In the genomic region with DNA sequence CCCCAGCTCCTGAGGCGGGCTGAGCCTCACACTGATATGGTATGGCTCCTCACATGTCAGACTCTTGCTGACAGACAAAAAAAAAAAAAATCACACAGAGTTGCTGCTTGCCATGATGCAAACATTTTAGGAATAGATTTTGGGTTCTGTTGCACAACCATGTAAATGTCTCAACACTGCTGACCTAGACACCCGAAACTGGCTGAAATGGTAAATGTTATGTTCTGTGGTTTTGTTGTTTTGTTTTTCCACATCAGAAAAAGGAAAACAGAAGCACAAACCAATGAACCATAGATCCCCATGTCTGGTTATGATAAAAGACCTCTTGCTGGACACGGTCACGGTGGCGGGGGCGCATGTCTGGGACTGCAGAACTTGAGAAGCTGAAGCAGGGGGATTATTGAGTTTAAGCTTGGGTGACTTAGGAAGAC, we compare ENCODE assay signal across 26 mouse cellular contexts. TPM values are rescaled to one million over a fixed set of nuclear protein-coding genes. Genes with fewer than 3 reads are reported as not detected.
DNase-seq lines count a peak whose midpoint lies in the region; ATAC-seq and TF ChIP-seq lines count a peak whose summit lies in the region.
"Had no signal": no experiment of that assay in that cellular context is flagged by ENCODE, and none has a peak within 500 bp of the region (broad histone marks: within the 10 kb centered on the region; RNA-seq: fewer than 3 reads in every experiment).

No protein-coding gene starts in this region.

- H3K4me3 ChIP-seq in liver, embryonic 15.5 days (replicated peaks), result no peak overlapping the region
- no peak overlapping the region for H3K4me3 ChIP-seq in liver, embryonic 11.5 days (ENCODE audit: low read depth, low read length)
- no peak overlapping the region for H3K4me3 ChIP-seq in stomach, embryonic 16.5 days (replicated peaks; ENCODE audit: low read length)
- no peak overlapping the region for H3K4me3 ChIP-seq in stomach, postnatal 0 days (ENCODE audit: low read depth, low read length)
- no peak overlapping the region for H3K4me3 ChIP-seq in liver, embryonic 16.5 days (ENCODE audit: low read depth, low read length)
- H3K4me3 ChIP-seq: forebrain, embryonic 13.5 days; layer of hippocampus, adult 2 months; limb, embryonic 13.5 days; stomach, embryonic 15.5 days had no signal

- H3K4me2 ChIP-seq in liver, embryonic 15.5 days, result no peak overlapping the region
- H3K4me2 ChIP-seq in liver, embryonic 11.5 days, result no peak overlapping the region
- H3K4me2 ChIP-seq in stomach, embryonic 16.5 days (ENCODE audit: low read depth, low read length), result no peak overlapping the region
- H3K4me2 ChIP-seq in stomach, postnatal 0 days (replicated peaks; ENCODE audit: low read depth), result no peak overlapping the region
- no peak overlapping the region for H3K4me2 ChIP-seq in liver, embryonic 16.5 days (ENCODE audit: low read depth, low read length)
- H3K4me2 ChIP-seq: forebrain, embryonic 13.5 days; limb, embryonic 13.5 days; stomach, embryonic 15.5 days had no signal

- no peak for TF ChIP-seq CTCF in stomach, postnatal 0 days (IDR thresholded peaks at IDR 0.05; ENCODE audit: low read depth)

- H3K27me3 ChIP-seq in liver, embryonic 15.5 days, result no peaks in the 10 kb centered on the region
- H3K27me3 ChIP-seq in liver, embryonic 11.5 days (replicated peaks; ENCODE audit: control insufficient read depth, insufficient read depth, low read length), result no peaks in the 10 kb centered on the region
- H3K27me3 ChIP-seq in stomach, embryonic 16.5 days (ENCODE audit: control insufficient read depth, insufficient read depth, low read length), result no peaks in the 10 kb centered on the region
- no peaks in the 10 kb centered on the region for H3K27me3 ChIP-seq in stomach, postnatal 0 days (ENCODE audit: control insufficient read depth, insufficient read depth, low read length)
- H3K27me3 ChIP-seq in liver, embryonic 16.5 days (ENCODE audit: control insufficient read depth, insufficient read depth, low read depth, low read length), result no peaks in the 10 kb centered on the region
- no peaks in the 10 kb centered on the region for H3K27me3 ChIP-seq in splenic B cell, adult 2 months (ENCODE audit: control insufficient read depth, insufficient read depth, low read length, poor library complexity, severe bottlenecking)
- H3K27me3 ChIP-seq: forebrain, embryonic 13.5 days; limb, embryonic 13.5 days; stomach, embryonic 15.5 days had no signal

- ATAC-seq in liver, embryonic 15.5 days (ENCODE audit: insufficient read depth), result no peak
- no peak for ATAC-seq in liver, embryonic 11.5 days (replicated peaks; ENCODE audit: low FRiP score)
- no peak for ATAC-seq in stomach, embryonic 16.5 days (ENCODE audit: insufficient read depth, low FRiP score)
- no peak for ATAC-seq in stomach, postnatal 0 days (ENCODE audit: low FRiP score, low TSS enrichment)
- ATAC-seq in liver, embryonic 16.5 days (ENCODE audit: low read depth), result no peak
- ATAC-seq: forebrain, embryonic 13.5 days; hindbrain, postnatal 0 days; midbrain, embryonic 16.5 days had no signal

- WGBS in liver, embryonic 15.5 days (ENCODE audit: insufficient replicate concordance), result 60% methylated on average over 6 of the region's 6 CpGs
- 72% methylated on average over 6 of the region's 6 CpGs for WGBS in liver, embryonic 11.5 days
- WGBS in stomach, embryonic 16.5 days, result 82% methylated on average over 6 of the region's 6 CpGs
- 84% methylated on average over 6 of the region's 6 CpGs for WGBS in stomach, postnatal 0 days
- WGBS in liver, embryonic 16.5 days (ENCODE audit: insufficient replicate concordance), result 55% methylated on average over 6 of the region's 6 CpGs

- H3K27ac ChIP-seq in liver, embryonic 15.5 days (replicated peaks), result peak overlapping the region; percentile 41
- no peak overlapping the region for H3K27ac ChIP-seq in liver, embryonic 11.5 days (ENCODE audit: low read depth, low read length)
- H3K27ac ChIP-seq in stomach, embryonic 16.5 days (ENCODE audit: low read length), result 0 out of 2 replicates have a peak overlapping the region, but pooled peaks have one; percentile 6
- no peak overlapping the region for H3K27ac ChIP-seq in stomach, postnatal 0 days (replicated peaks)
- H3K27ac ChIP-seq in liver, embryonic 16.5 days (ENCODE audit: low read length), result peak overlapping the region; percentile 66
- H3K27ac ChIP-seq: forebrain, embryonic 13.5 days; hindbrain, postnatal 0 days; kidney, postnatal 0 days; layer of hippocampus, adult 2 months; limb, embryonic 13.5 days; stomach, embryonic 15.5 days had no signal

- TF ChIP-seq EP300 in stomach, postnatal 0 days (optimal IDR thresholded peaks at IDR 0.05), result no peak

- no peaks in the 10 kb centered on the region for H3K36me3 ChIP-seq in liver, embryonic 15.5 days (replicated peaks)
- H3K36me3 ChIP-seq in liver, embryonic 11.5 days (ENCODE audit: control insufficient read depth, insufficient read depth, low read length), result no peaks in the 10 kb centered on the region
- no peaks in the 10 kb centered on the region for H3K36me3 ChIP-seq in stomach, embryonic 16.5 days (ENCODE audit: control insufficient read depth, insufficient read depth, low read length)
- H3K36me3 ChIP-seq in stomach, postnatal 0 days (ENCODE audit: control insufficient read depth, insufficient read depth, low read length), result no peaks in the 10 kb centered on the region
- H3K36me3 ChIP-seq in liver, embryonic 16.5 days (ENCODE audit: control insufficient read depth, insufficient read depth), result no peaks in the 10 kb centered on the region
- H3K36me3 ChIP-seq in splenic B cell, adult 2 months (ENCODE audit: control insufficient read depth, insufficient read depth, low read length, poor library complexity, severe bottlenecking), result no peaks in the 10 kb centered on the region
- H3K36me3 ChIP-seq: limb, embryonic 13.5 days; stomach, embryonic 15.5 days had no signal

- H3K4me1 ChIP-seq in liver, embryonic 15.5 days (replicated peaks), result peaks cover 46% of the 10 kb centered on the region
- H3K4me1 ChIP-seq in liver, embryonic 11.5 days (replicated peaks; ENCODE audit: control insufficient read depth, insufficient read depth, low read length), result peaks cover 14% of the 10 kb centered on the region
- H3K4me1 ChIP-seq in stomach, embryonic 16.5 days (ENCODE audit: control insufficient read depth, insufficient read depth, low read length), result no peaks in the 10 kb centered on the region
- no peaks in the 10 kb centered on the region for H3K4me1 ChIP-seq in stomach, postnatal 0 days (replicated peaks; ENCODE audit: control insufficient read depth, insufficient read depth)
- peaks cover 19% of the 10 kb centered on the region for H3K4me1 ChIP-seq in liver, embryonic 16.5 days (ENCODE audit: control insufficient read depth, low read depth, low read length)
- H3K4me1 ChIP-seq: forebrain, embryonic 13.5 days; stomach, embryonic 15.5 days had no signal

- H3K9ac ChIP-seq in liver, embryonic 15.5 days, result no peak overlapping the region
- H3K9ac ChIP-seq in liver, embryonic 11.5 days (ENCODE audit: low read depth, low read length), result no peak overlapping the region
- no peak overlapping the region for H3K9ac ChIP-seq in stomach, embryonic 16.5 days (ENCODE audit: low read length)
- no peak overlapping the region for H3K9ac ChIP-seq in stomach, postnatal 0 days (ENCODE audit: low read length)
- no peak overlapping the region for H3K9ac ChIP-seq in liver, embryonic 16.5 days (ENCODE audit: low read depth, low read length)
- H3K9ac ChIP-seq: forebrain, embryonic 13.5 days; limb, embryonic 13.5 days; stomach, embryonic 15.5 days had no signal

- no peaks in the 10 kb centered on the region for H3K9me3 ChIP-seq in liver, embryonic 15.5 days (replicated peaks)
- H3K9me3 ChIP-seq in liver, embryonic 11.5 days (ENCODE audit: control insufficient read depth, low read length), result no peaks in the 10 kb centered on the region
- H3K9me3 ChIP-seq in stomach, embryonic 16.5 days (replicated peaks; ENCODE audit: control insufficient read depth, low read length), result no peaks in the 10 kb centered on the region
- no peaks in the 10 kb centered on the region for H3K9me3 ChIP-seq in stomach, postnatal 0 days (ENCODE audit: control insufficient read depth, low read length)
- no peaks in the 10 kb centered on the region for H3K9me3 ChIP-seq in liver, embryonic 16.5 days (replicated peaks; ENCODE audit: control insufficient read depth, low read length)
- H3K9me3 ChIP-seq: forebrain, embryonic 13.5 days; limb, embryonic 13.5 days; stomach, embryonic 15.5 days had no signal

- no peak for DNase-seq in liver, embryonic 11.5 days (ENCODE audit: low spot score)
- DNase-seq in stomach, postnatal 0 days (ENCODE audit: low spot score), result no peak
- DNase-seq in splenic B cell, adult 2 months (ENCODE audit: low read depth, low spot score), result peak; percentile 72
- no peak for DNase-seq in gastrocnemius, adult 8-10 months (ENCODE audit: low spot score in 2 of 2)
- DNase-seq in frontal cortex, postnatal 36 days (ENCODE audit: low spot score in 2 of 2), result no peak
- DNase-seq: cerebellum, postnatal 14 days; heart, adult 18-20 months; kidney, adult 11 months; lung, postnatal 4 days; right cerebral cortex, postnatal 14 days had no signal

RNA-seq across cellular contexts. Expression of gene Apoc4, which starts 2.5 kb away (rescaled TPM):
- polyA plus RNA-seq in liver, embryonic 15.5 days (2015; fragmentation: Nextera tagmentation; extraction: Ambion mirVana), result 273 and 372 TPM in 2 replicates
- 4.8 and 5.4 TPM in 2 replicates for polyA plus RNA-seq in liver, embryonic 11.5 days (2014; fragmentation: Nextera tagmentation; extraction: Ambion mirVana)
- polyA plus RNA-seq in stomach, embryonic 16.5 days (2015; fragmentation: Nextera tagmentation; extraction: Ambion mirVana), result 11.4 and 16.8 TPM in 2 replicates
- 2.8 and 6.1 TPM in 2 replicates for polyA plus RNA-seq in stomach, postnatal 0 days (2015; fragmentation: Nextera tagmentation; extraction: Ambion mirVana)
- 405 and 488 TPM in 2 replicates for polyA plus RNA-seq in liver, embryonic 16.5 days (2015; fragmentation: Nextera tagmentation; extraction: Ambion mirVana)
- total RNA-seq in gastrocnemius, adult 8-10 months (2022), result not detected
- total RNA-seq: heart, adult 18-20 months; hematopoietic stem cell, adult 5-6 weeks; hindbrain, postnatal 0 days; layer of hippocampus, adult 2 months had no signal
- polyA plus RNA-seq: C2C12; hindbrain, postnatal 0 days; limb, embryonic 13.5 days; midbrain, embryonic 16.5 days; neural tube, embryonic 11.5 days had no signal

RNA-seq across cellular contexts. Expression of gene Gm44805, which starts 2.6 kb away (rescaled TPM):
- polyA plus RNA-seq in liver, embryonic 15.5 days (2015; fragmentation: Nextera tagmentation; extraction: Ambion mirVana), result 22.2 and 29.1 TPM in 2 replicates
- polyA plus RNA-seq in liver, embryonic 11.5 days (2014; fragmentation: Nextera tagmentation; extraction: Ambion mirVana), result not detected in 2 replicates
- 1.2 and 7.2 TPM in 2 replicates for polyA plus RNA-seq in stomach, embryonic 16.5 days (2015; fragmentation: Nextera tagmentation; extraction: Ambion mirVana)
- not detected in 2 replicates for polyA plus RNA-seq in stomach, postnatal 0 days (2015; fragmentation: Nextera tagmentation; extraction: Ambion mirVana)
- 20.6 and 35.3 TPM in 2 replicates for polyA plus RNA-seq in liver, embryonic 16.5 days (2015; fragmentation: Nextera tagmentation; extraction: Ambion mirVana)
- total RNA-seq in gastrocnemius, adult 8-10 months (2022), result not detected
- total RNA-seq: ES-E14; heart, adult 18-20 months; hematopoietic stem cell, adult 5-6 weeks; hindbrain, postnatal 0 days; layer of hippocampus, adult 2 months; left cerebral cortex, adult 8-10 months had no signal
- polyA plus RNA-seq: C2C12; forebrain, embryonic 13.5 days; heart, embryonic 14.5 days; hindbrain, postnatal 0 days; limb, embryonic 13.5 days; midbrain, embryonic 16.5 days; neural tube, embryonic 11.5 days; stomach, embryonic 15.5 days had no signal

RNA-seq across cellular contexts. Expression of gene Apoc2, which starts 6.0 kb away (rescaled TPM):
- 1,160 and 1,332 TPM in 2 replicates for polyA plus RNA-seq in liver, embryonic 15.5 days (2015; fragmentation: Nextera tagmentation; extraction: Ambion mirVana)
- 235 and 244 TPM in 2 replicates for polyA plus RNA-seq in liver, embryonic 11.5 days (2014; fragmentation: Nextera tagmentation; extraction: Ambion mirVana)
- 80.5 and 93.2 TPM in 2 replicates for polyA plus RNA-seq in stomach, embryonic 16.5 days (2015; fragmentation: Nextera tagmentation; extraction: Ambion mirVana)
- polyA plus RNA-seq in stomach, postnatal 0 days (2015; fragmentation: Nextera tagmentation; extraction: Ambion mirVana), result 8.7 and 10.7 TPM in 2 replicates
- polyA plus RNA-seq in liver, embryonic 16.5 days (2015; fragmentation: Nextera tagmentation; extraction: Ambion mirVana), result 1,344 and 1,420 TPM in 2 replicates
- not detected for total RNA-seq in gastrocnemius, adult 8-10 months (2022)
- total RNA-seq: ES-E14; hematopoietic stem cell, adult 5-6 weeks; hindbrain, postnatal 0 days; layer of hippocampus, adult 2 months; left cerebral cortex, adult 8-10 months had no signal
- polyA plus RNA-seq: C2C12; forebrain, embryonic 13.5 days; midbrain, embryonic 16.5 days had no signal

RNA-seq across cellular contexts. Expression of gene Apoc1, which starts 8.7 kb away (rescaled TPM):
- 609 and 611 TPM in 2 replicates for polyA plus RNA-seq in liver, embryonic 15.5 days (2015; fragmentation: Nextera tagmentation; extraction: Ambion mirVana)
- polyA plus RNA-seq in liver, embryonic 11.5 days (2014; fragmentation: Nextera tagmentation; extraction: Ambion mirVana), result 173 and 199 TPM in 2 replicates
- 38.3 and 53.4 TPM in 2 replicates for polyA plus RNA-seq in stomach, embryonic 16.5 days (2015; fragmentation: Nextera tagmentation; extraction: Ambion mirVana)
- 79.6 and 88.4 TPM in 2 replicates for polyA plus RNA-seq in stomach, postnatal 0 days (2015; fragmentation: Nextera tagmentation; extraction: Ambion mirVana)
- polyA plus RNA-seq in liver, embryonic 16.5 days (2015; fragmentation: Nextera tagmentation; extraction: Ambion mirVana), result 919 and 984 TPM in 2 replicates
- total RNA-seq in gastrocnemius, adult 8-10 months (2022), result 1 to 10 TPM in 2 of 4 experiments, not detected in 2; 1.1 to 2.1 TPM
- total RNA-seq: hematopoietic stem cell, adult 5-6 weeks had no signal
- polyA plus RNA-seq: C2C12 had no signal

RNA-seq across cellular contexts. Expression of gene Apoe, which starts 15.2 kb away (rescaled TPM):
- polyA plus RNA-seq in liver, embryonic 15.5 days (2015; fragmentation: Nextera tagmentation; extraction: Ambion mirVana), result 2,704 and 3,478 TPM in 2 replicates
- 1,439 and 1,470 TPM in 2 replicates for polyA plus RNA-seq in liver, embryonic 11.5 days (2014; fragmentation: Nextera tagmentation; extraction: Ambion mirVana)
- polyA plus RNA-seq in stomach, embryonic 16.5 days (2015; fragmentation: Nextera tagmentation; extraction: Ambion mirVana), result 385 and 438 TPM in 2 replicates
- 383 and 436 TPM in 2 replicates for polyA plus RNA-seq in stomach, postnatal 0 days (2015; fragmentation: Nextera tagmentation; extraction: Ambion mirVana)
- polyA plus RNA-seq in liver, embryonic 16.5 days (2015; fragmentation: Nextera tagmentation; extraction: Ambion mirVana), result 3,720 and 4,229 TPM in 2 replicates
- 10 to 100 TPM; 18.8 to 67.9 (median 47.9) TPM for total RNA-seq in gastrocnemius, adult 8-10 months (2022)

Comparison
In these comparisons a context has a peak if more than half of its experiments do, and no peak if none do; other contexts are left out.
1. H3K27ac ChIP-seq: peak in liver, embryonic 15.5 days (single experiment), stomach, embryonic 16.5 days (single experiment) and liver, embryonic 16.5 days (single experiment); none in liver, embryonic 11.5 days (single experiment) and stomach, postnatal 0 days (single experiment).
2. RNA of gene Apoc4, which starts 2.5 kb away (polyA plus RNA-seq): 405 to 488 TPM in liver, embryonic 16.5 days and 273 to 372 TPM in liver, embryonic 15.5 days; 11.4 to 16.8 TPM in stomach, embryonic 16.5 days, 4.8 to 5.4 TPM in liver, embryonic 11.5 days and 2.8 to 6.1 TPM in stomach, postnatal 0 days; every median in the first group is over 10 times any median in the second.